ENCODE assay signal across 10 mouse cellular contexts in genomic region chr5:114572997-114573396, GRCm38 (mm10). TPM values are rescaled to one million over a fixed set of nuclear protein-coding genes. Genes with fewer than 3 reads are reported as not detected.
A peak's percentile ranks its signal among the peaks of the same experiment; 100 is the strongest.
DNase-seq lines count a peak whose midpoint lies in the region; ATAC-seq and TF ChIP-seq lines count a peak whose summit lies in the region.
"Had no signal": no experiment of that assay in that cellular context is flagged by ENCODE, and none has a peak within 500 bp of the region (broad histone marks: within the 10 kb centered on the region; RNA-seq: fewer than 3 reads in every experiment).

No protein-coding gene starts in this region.

- H3K9ac ChIP-seq in kidney, embryonic 14.5 days (ENCODE audit: low read depth, low read length), result no peak overlapping the region
- H3K9ac ChIP-seq in forebrain, embryonic 13.5 days, result 0 out of 2 replicates have a peak overlapping the region, but pooled peaks have one; percentile 67
- peak overlapping the region; percentile 26; the same call in 1 of the 2 replicates for H3K9ac ChIP-seq in neural tube, embryonic 12.5 days

- ATAC-seq in kidney, embryonic 14.5 days (ENCODE audit: low FRiP score, low TSS enrichment), result no peak
- ATAC-seq in forebrain, embryonic 13.5 days, result no peak
- ATAC-seq in neural tube, embryonic 12.5 days (ENCODE audit: low FRiP score, low read depth), result no peak

- DNase-seq in kidney, adult 2 months, result peak; percentile 43
- DNase-seq in kidney, postnatal 36 days, result peak; percentile 42 to 65
- no peak for DNase-seq in layer of hippocampus, postnatal 25 days (ENCODE audit: extremely low spot score in 1 of 2, low spot score in 1 of 2)
- no peak for DNase-seq in cerebellum, postnatal 36 days
- no peak for DNase-seq in gastrocnemius, postnatal 4 days (ENCODE audit: low spot score in 2 of 2)
- DNase-seq: lung, adult 2 months had no signal

- H3K4me2 ChIP-seq in kidney, embryonic 14.5 days (replicated peaks; ENCODE audit: low read depth, low read length), result no peak overlapping the region
- H3K4me2 ChIP-seq in forebrain, embryonic 13.5 days, result peak overlapping the region; percentile 89
- peak overlapping the region; percentile 89 for H3K4me2 ChIP-seq in neural tube, embryonic 12.5 days (replicated peaks)

- no peak overlapping the region for H3K4me3 ChIP-seq in kidney, adult 2 months (ENCODE audit: insufficient read depth, low read depth, low read length)
- H3K4me3 ChIP-seq in kidney, embryonic 14.5 days (ENCODE audit: low read length), result no peak overlapping the region
- H3K4me3 ChIP-seq in forebrain, embryonic 13.5 days, result 0 out of 2 replicates have a peak overlapping the region, but pooled peaks have one; percentile 83
- H3K4me3 ChIP-seq in neural tube, embryonic 12.5 days, result no peak overlapping the region
- H3K4me3 ChIP-seq: myocyte had no signal

- no peaks in the 10 kb centered on the region for H3K27me3 ChIP-seq in kidney, adult 2 months (replicated peaks; ENCODE audit: control insufficient read depth, insufficient read depth, low read length)
- no peaks in the 10 kb centered on the region; the same call in 1 of the 2 replicates for H3K27me3 ChIP-seq in kidney, embryonic 14.5 days (ENCODE audit: control insufficient read depth, insufficient read depth, low read length)
- peaks cover 48% of the 10 kb centered on the region for H3K27me3 ChIP-seq in forebrain, embryonic 13.5 days
- H3K27me3 ChIP-seq in neural tube, embryonic 12.5 days (replicated peaks), result no peaks in the 10 kb centered on the region

- no peak for TF ChIP-seq POLR2A in kidney, adult 2 months (IDR thresholded peaks at IDR 0.05; ENCODE audit: low read depth, low read length)

- H3K9me3 ChIP-seq in kidney, embryonic 14.5 days (ENCODE audit: control insufficient read depth, low read length), result no peaks in the 10 kb centered on the region
- no peaks in the 10 kb centered on the region for H3K9me3 ChIP-seq in forebrain, embryonic 13.5 days (replicated peaks)
- H3K9me3 ChIP-seq in neural tube, embryonic 12.5 days, result no peaks in the 10 kb centered on the region

- no peaks in the 10 kb centered on the region for H3K36me3 ChIP-seq in kidney, adult 2 months (ENCODE audit: control insufficient read depth, insufficient read depth, low read length)
- H3K36me3 ChIP-seq in kidney, embryonic 14.5 days (ENCODE audit: control insufficient read depth, insufficient read depth, low read length), result no peaks in the 10 kb centered on the region
- no peaks in the 10 kb centered on the region for H3K36me3 ChIP-seq in forebrain, embryonic 13.5 days (ENCODE audit: poor library complexity, severe bottlenecking)
- no peaks in the 10 kb centered on the region for H3K36me3 ChIP-seq in neural tube, embryonic 12.5 days

- H3K4me1 ChIP-seq in kidney, adult 2 months (ENCODE audit: control insufficient read depth, insufficient read depth, low read length), result peaks cover 10% of the 10 kb centered on the region; the same call in 1 of the 2 replicates
- peaks cover 66% of the 10 kb centered on the region for H3K4me1 ChIP-seq in kidney, embryonic 14.5 days (ENCODE audit: control insufficient read depth, insufficient read depth, low read length)
- H3K4me1 ChIP-seq in forebrain, embryonic 13.5 days, result peaks cover 98% of the 10 kb centered on the region
- H3K4me1 ChIP-seq in neural tube, embryonic 12.5 days, result peaks cover 94% of the 10 kb centered on the region

- no peak for TF ChIP-seq CTCF in kidney, adult 2 months (conservative IDR thresholded peaks at IDR 0.05; ENCODE audit: insufficient read depth, insufficient read length, low read depth, low read length)

- no peak overlapping the region for H3K27ac ChIP-seq in kidney, adult 2 months (ENCODE audit: insufficient read depth, low read depth, low read length)
- no peak overlapping the region for H3K27ac ChIP-seq in kidney, embryonic 14.5 days (ENCODE audit: low read depth, low read length)
- 0 out of 2 replicates have a peak overlapping the region, but pooled peaks have one; percentile 35 for H3K27ac ChIP-seq in forebrain, embryonic 13.5 days
- H3K27ac ChIP-seq in neural tube, embryonic 12.5 days, result no peak overlapping the region

- WGBS in kidney, adult 2 months, result 26% methylated on average over 2 of the region's 2 CpGs
- 42% methylated on average over 2 of the region's 2 CpGs for WGBS in kidney, embryonic 14.5 days
- 23% methylated on average over 2 of the region's 2 CpGs for whole genome bisulfite sequencing in forebrain, embryonic 13.5 days
- 11% methylated on average over 2 of the region's 2 CpGs for WGBS in neural tube, embryonic 12.5 days

RNA-seq across cellular contexts. Expression of gene Fam222a, which starts 5.2 kb away (rescaled TPM):
- 4.9 and 5.5 TPM in 2 replicates for polyA plus RNA-seq in kidney, adult 2 months (2012; rRNA removed)
- polyA plus RNA-seq in kidney, embryonic 14.5 days (2014; fragmentation: Nextera tagmentation; extraction: Ambion mirVana), result 5.6 and 5.8 TPM in 2 replicates
- polyA plus RNA-seq in forebrain, embryonic 13.5 days (2015; fragmentation: Nextera tagmentation; extraction: Ambion mirVana), result 4.8 and 4.9 TPM in 2 replicates
- polyA plus RNA-seq in neural tube, embryonic 12.5 days (2016; fragmentation: Nextera tagmentation; extraction: Ambion mirVana), result 7.2 and 8.0 TPM in 2 replicates
- total RNA-seq in layer of hippocampus, postnatal 25 days (2021), result 1 to 10 TPM; 5.1 to 6.6 TPM
- total RNA-seq in gastrocnemius, postnatal 4 days (2021), result 1 to 10 TPM; 2.2 to 2.5 TPM

Comparison
In these comparisons a context has a peak if more than half of its experiments do, and no peak if none do; other contexts are left out.
1. DNase-seq: peak in kidney, adult 2 months (single experiment) and kidney, postnatal 36 days (2 of 2); none in layer of hippocampus, postnatal 25 days (0 of 2), cerebellum, postnatal 36 days (0 of 2) and gastrocnemius, postnatal 4 days (0 of 2).